Mouse (Mus musculus): ENCODE results near the gene S100a14. TPM values are rescaled to one million over a fixed set of nuclear protein-coding genes. Genes with fewer than 3 reads are reported as not detected.

The S100a14 gene
- polyA plus RNA-seq (2015; fragmentation: Nextera tagmentation; extraction: Ambion mirVana), result 5.7 and 7.3 TPM in 2 replicates

- no peak within 1 kb of the TSS for H3K27ac ChIP-seq (ENCODE audit: low read length)
- peak; percentile 59 for ATAC-seq (replicated peaks; ENCODE audit: extremely low read depth, insufficient read depth, low FRiP score)
- no peak within 1 kb of the TSS for H3K9ac ChIP-seq (ENCODE audit: low read length)
- H3K27me3 ChIP-seq (ENCODE audit: control insufficient read depth, insufficient read depth, low read length), result no peaks in the 10 kb centered on the region
- H3K36me3 ChIP-seq (ENCODE audit: control insufficient read depth, insufficient read depth), result peaks cover 5% of the 10 kb centered on the region
- H3K4me1 ChIP-seq (ENCODE audit: control insufficient read depth, insufficient read depth, low read length), result no peaks in the 10 kb centered on the region; the same call in 1 of the 2 replicates
- H3K4me3 ChIP-seq (ENCODE audit: low read length), result no peak within 1 kb of the TSS
- no peak within 1 kb of the TSS for H3K4me2 ChIP-seq (ENCODE audit: low read depth, low read length)
- WGBS, result 31% methylated on average over 5 of the region's 5 CpGs
- H3K9me3 ChIP-seq (replicated peaks; ENCODE audit: control insufficient read depth, low read length), result peaks cover 4% of the 10 kb centered on the region; the same call in 1 of the 2 replicates
Observed at GRCm38 (mm10) chr3:90526580-90526979, at the start of gene S100a14. Gene S100a14 (plus strand): TSS chr3:90526856.

GRCm38 (mm10) chr3:90486998-90487397, 39.7 kb upstream of the S100a14 start:
- H3K27ac ChIP-seq (ENCODE audit: low read length), result no peak overlapping the region
- no peak overlapping the region for H3K4me3 ChIP-seq (ENCODE audit: low read length)
- H3K36me3 ChIP-seq (ENCODE audit: control insufficient read depth, insufficient read depth), result peaks cover 51% of the 10 kb centered on the region
- H3K9ac ChIP-seq (ENCODE audit: low read length), result no peak overlapping the region
- 68% methylated on average over 5 of the region's 5 CpGs for WGBS
- H3K4me1 ChIP-seq (ENCODE audit: control insufficient read depth, insufficient read depth, low read length), result peaks cover 5% of the 10 kb centered on the region
- ATAC-seq (replicated peaks; ENCODE audit: extremely low read depth, insufficient read depth, low FRiP score), result no peak
- H3K27me3 ChIP-seq (ENCODE audit: control insufficient read depth, insufficient read depth, low read length), result no peaks in the 10 kb centered on the region
- no peaks in the 10 kb centered on the region for H3K9me3 ChIP-seq (replicated peaks; ENCODE audit: control insufficient read depth, low read length)
- no peak overlapping the region for H3K4me2 ChIP-seq (ENCODE audit: low read depth, low read length)

- Histone ChIP-seq H3K27me3 (ENCODE audit: control insufficient read depth, insufficient read depth, low read length) (no peaks in the 10 kb centered on the region), H3K27ac (ENCODE audit: low read length) (no peak overlapping the region), H3K9me3 (replicated peaks; ENCODE audit: control insufficient read depth, low read length) (no peaks in the 10 kb centered on the region), H3K4me1 (ENCODE audit: control insufficient read depth, insufficient read depth, low read length) (peaks cover 5% of the 10 kb centered on the region), H3K36me3 (ENCODE audit: control insufficient read depth, insufficient read depth) (peaks cover 37% of the 10 kb centered on the region), H3K4me3 (ENCODE audit: low read length) (no peak overlapping the region), H3K9ac (ENCODE audit: low read length) (no peak overlapping the region), H3K4me2 (ENCODE audit: low read depth, low read length) (no peak overlapping the region)
- 89% methylated on average over 6 of the region's 6 CpGs for WGBS
- ATAC-seq (replicated peaks; ENCODE audit: extremely low read depth, insufficient read depth, low FRiP score), result no peak
Observed at GRCm38 (mm10) chr3:90488576-90488975, 38.1 kb upstream of the S100a14 start.

GRCm38 (mm10) chr3:90490696-90491256, 35.9 kb upstream of the S100a14 start, which contains the start of gene Snapin:
Gene Snapin (minus strand): TSS chr3:90491033.
- H3K9me3 ChIP-seq (replicated peaks; ENCODE audit: control insufficient read depth, low read length), result no peaks in the 10 kb centered on the region
- H3K27ac ChIP-seq (ENCODE audit: low read length), result peak within 1 kb of the TSS; percentile 65
- H3K27me3 ChIP-seq (ENCODE audit: control insufficient read depth, insufficient read depth, low read length), result no peaks in the 10 kb centered on the region
- peaks cover 25% of the 10 kb centered on the region for H3K36me3 ChIP-seq (ENCODE audit: control insufficient read depth, insufficient read depth)
- H3K4me2 ChIP-seq (ENCODE audit: low read depth, low read length), result peak within 1 kb of the TSS; percentile 66
- H3K9ac ChIP-seq (ENCODE audit: low read length), result peak within 1 kb of the TSS; percentile 89
- peaks cover 5% of the 10 kb centered on the region for H3K4me1 ChIP-seq (ENCODE audit: control insufficient read depth, insufficient read depth, low read length)
- WGBS, result under 1% methylated on average over 37 of the region's 37 CpGs
- ATAC-seq (replicated peaks; ENCODE audit: extremely low read depth, insufficient read depth, low FRiP score), result peak; percentile 97
- peak within 1 kb of the TSS; percentile 85 for H3K4me3 ChIP-seq (ENCODE audit: low read length)

GRCm38 (mm10) chr3:90491350-90491749, 35.3 kb upstream of the S100a14 start:
- H3K4me2 ChIP-seq (ENCODE audit: low read depth, low read length), result no peak overlapping the region
- H3K9ac ChIP-seq (ENCODE audit: low read length), result no peak overlapping the region
- no peaks in the 10 kb centered on the region for H3K9me3 ChIP-seq (replicated peaks; ENCODE audit: control insufficient read depth, low read length)
- no peak overlapping the region for H3K4me3 ChIP-seq (ENCODE audit: low read length)
- whole genome bisulfite sequencing, result 45% methylated on average over 2 of the region's 2 CpGs
- peaks cover 20% of the 10 kb centered on the region for H3K36me3 ChIP-seq (ENCODE audit: control insufficient read depth, insufficient read depth)
- H3K27me3 ChIP-seq (ENCODE audit: control insufficient read depth, insufficient read depth, low read length), result no peaks in the 10 kb centered on the region
- peaks cover 5% of the 10 kb centered on the region for H3K4me1 ChIP-seq (ENCODE audit: control insufficient read depth, insufficient read depth, low read length)
- H3K27ac ChIP-seq (ENCODE audit: low read length), result no peak overlapping the region
- ATAC-seq (replicated peaks; ENCODE audit: extremely low read depth, insufficient read depth, low FRiP score), result no peak

- Histone ChIP-seq H3K9me3 (replicated peaks; ENCODE audit: control insufficient read depth, low read length) (no peaks in the 10 kb centered on the region), H3K27me3 (ENCODE audit: control insufficient read depth, insufficient read depth, low read length) (no peaks in the 10 kb centered on the region), H3K4me2 (ENCODE audit: low read depth, low read length) (no peak overlapping the region), H3K9ac (ENCODE audit: low read length) (no peak overlapping the region), H3K4me3 (ENCODE audit: low read length) (no peak overlapping the region), H3K27ac (ENCODE audit: low read length) (no peak overlapping the region), H3K36me3 (ENCODE audit: control insufficient read depth, insufficient read depth) (peaks cover 24% of the 10 kb centered on the region), H3K4me1 (ENCODE audit: control insufficient read depth, insufficient read depth, low read length) (peaks cover 5% of the 10 kb centered on the region)
- ATAC-seq (replicated peaks; ENCODE audit: extremely low read depth, insufficient read depth, low FRiP score), result no peak
- 68% methylated on average over 4 of the region's 4 CpGs for WGBS
Observed at GRCm38 (mm10) chr3:90493831-90494540, 32.7 kb upstream of the S100a14 start.

GRCm38 (mm10) chr3:90495850-90496525, 30.7 kb upstream of the S100a14 start:
- ATAC-seq (replicated peaks; ENCODE audit: extremely low read depth, insufficient read depth, low FRiP score), result no peak
- WGBS, result 80% methylated on average over 7 of the region's 7 CpGs

GRCm38 (mm10) chr3:90497597-90497996, 29.1 kb upstream of the S100a14 start:
- Histone ChIP-seq H3K27ac (ENCODE audit: low read length) (no peak overlapping the region), H3K36me3 (ENCODE audit: control insufficient read depth, insufficient read depth) (peaks cover 41% of the 10 kb centered on the region)
- ATAC-seq (replicated peaks; ENCODE audit: extremely low read depth, insufficient read depth, low FRiP score), result no peak

More at GRCm38 (mm10) chr3:90495850-90496525, 30.7 kb upstream of the S100a14 start:
- Histone ChIP-seq H3K9ac (ENCODE audit: low read length) (no peak overlapping the region), H3K4me3 (ENCODE audit: low read length) (no peak overlapping the region), H3K9me3 (replicated peaks; ENCODE audit: control insufficient read depth, low read length) (no peaks in the 10 kb centered on the region), H3K27me3 (ENCODE audit: control insufficient read depth, insufficient read depth, low read length) (no peaks in the 10 kb centered on the region), H3K36me3 (ENCODE audit: control insufficient read depth, insufficient read depth) (peaks cover 30% of the 10 kb centered on the region), H3K4me2 (ENCODE audit: low read depth, low read length) (no peak overlapping the region), H3K4me1 (ENCODE audit: control insufficient read depth, insufficient read depth, low read length) (no peaks in the 10 kb centered on the region), H3K27ac (ENCODE audit: low read length) (no peak overlapping the region)

GRCm38 (mm10) chr3:90503444-90503843, 23.2 kb upstream of the S100a14 start:
- Histone ChIP-seq H3K9ac (ENCODE audit: low read length) (no peak overlapping the region), H3K9me3 (replicated peaks; ENCODE audit: control insufficient read depth, low read length) (no peaks in the 10 kb centered on the region), H3K4me2 (ENCODE audit: low read depth, low read length) (no peak overlapping the region), H3K4me1 (ENCODE audit: control insufficient read depth, insufficient read depth, low read length) (peaks cover 10% of the 10 kb centered on the region), H3K4me3 (ENCODE audit: low read length) (no peak overlapping the region), H3K27ac (ENCODE audit: low read length) (no peak overlapping the region), H3K36me3 (ENCODE audit: control insufficient read depth, insufficient read depth) (peaks cover 42% of the 10 kb centered on the region), H3K27me3 (ENCODE audit: control insufficient read depth, insufficient read depth, low read length) (no peaks in the 10 kb centered on the region)
- 82% methylated on average over 4 of the region's 4 CpGs for WGBS
- ATAC-seq (replicated peaks; ENCODE audit: extremely low read depth, insufficient read depth, low FRiP score), result no peak

More at GRCm38 (mm10) chr3:90497597-90497996, 29.1 kb upstream of the S100a14 start:
- no peaks in the 10 kb centered on the region for H3K4me1 ChIP-seq (ENCODE audit: control insufficient read depth, insufficient read depth, low read length)
- no peak overlapping the region for H3K4me3 ChIP-seq (ENCODE audit: low read length)
- no peak overlapping the region for H3K9ac ChIP-seq (ENCODE audit: low read length)
- H3K27me3 ChIP-seq (ENCODE audit: control insufficient read depth, insufficient read depth, low read length), result no peaks in the 10 kb centered on the region
- H3K4me2 ChIP-seq (ENCODE audit: low read depth, low read length), result no peak overlapping the region
- no peaks in the 10 kb centered on the region for H3K9me3 ChIP-seq (replicated peaks; ENCODE audit: control insufficient read depth, low read length)
